Comparison of ENCODE assay signal across 20 mouse cellular contexts in genomic region chr2:38682209-38682608, GRCm38 (mm10). TPM values are rescaled to one million over a fixed set of nuclear protein-coding genes. Genes with fewer than 3 reads are reported as not detected.
A peak's percentile ranks its signal among the peaks of the same experiment; 100 is the strongest.
DNase-seq lines count a peak whose midpoint lies in the region; ATAC-seq and TF ChIP-seq lines count a peak whose summit lies in the region.
"Had no signal": no experiment of that assay in that cellular context is flagged by ENCODE, and none has a peak within 500 bp of the region (broad histone marks: within the 10 kb centered on the region; RNA-seq: fewer than 3 reads in every experiment).

No protein-coding gene starts in this region.

- CTCF ChIA-PET in Patski (lab: Charles Lee): interaction anchor here (1.1 kb wide), 2 partner anchors 36 to 57 kb away, joined by 3 to 4 read pairs; no protein-coding TSS in a partner anchor

- intact Hi-C loops in left cerebral cortex, adult 2 months (cut with DNase I): no loop called here

- DNase-seq in adrenal gland, postnatal 25 days: peak; percentile 0
- no peak for DNase-seq in adrenal gland, postnatal 10 days
- DNase-seq in 3134 (ENCODE audit: extremely low read depth, insufficient read length, low spot score) (peak; percentile 86), Patski (ENCODE audit: low read depth, low spot score) (peak; percentile 60)
- no peak for DNase-seq in midbrain, embryonic 14.5 days
- no peak for DNase-seq in left cerebral cortex, adult 2 months (ENCODE audit: extremely low spot score in 1 of 2, low spot score in 2 of 2)
- DNase-seq: adrenal gland, adult 2 months; adrenal gland, postnatal 14 days; B cell, adult 2 months; cerebellum, adult 11 months; cerebellum, adult 18-20 months; cerebellum, adult 8-10 months; cerebellum, adult 9-11 months; cerebellum, postnatal 25 days; forebrain, postnatal 0 days had no signal

- TF ChIP-seq CTCF in C2C12 (IDR thresholded peaks at IDR 0.05; ENCODE audit: control insufficient read depth, insufficient read depth, insufficient read length) (no peak), Patski (IDR thresholded peaks at IDR 0.05) (no peak)
- no peak for TF ChIP-seq CTCF in left cerebral cortex, adult 2 months (IDR thresholded peaks at IDR 0.05)

- no peak overlapping the region for H3ac ChIP-seq in C2C12 (ENCODE audit: control insufficient read depth, insufficient read length, low read depth)

- no peak overlapping the region for H3K27ac ChIP-seq in midbrain, embryonic 14.5 days (replicated peaks; ENCODE audit: low read depth, low read length)
- no peak overlapping the region for H3K27ac ChIP-seq in left cerebral cortex, adult 2 months
- H3K27ac ChIP-seq in midbrain, embryonic 15.5 days: no peak overlapping the region
- H3K27ac ChIP-seq: forebrain, embryonic 13.5 days; forebrain, embryonic 15.5 days had no signal

- POLR2A ChIA-PET in Patski (lab: Charles Lee): interaction anchor here (0.6 to 1.3 kb wide), 2 partner anchors 29 to 252 kb away, joined by 3 read pairs; no protein-coding TSS in a partner anchor

- in situ Hi-C loops in Patski (cut with MboI; ENCODE audit: low pct_unique_long_range_greater_than_20kb): no loop called here

- no peak overlapping the region for H3K9ac ChIP-seq in midbrain, embryonic 14.5 days (replicated peaks; ENCODE audit: low read length)
- no peak overlapping the region for H3K9ac ChIP-seq in midbrain, embryonic 15.5 days
- H3K9ac ChIP-seq: forebrain, embryonic 13.5 days; forebrain, embryonic 15.5 days; forebrain, postnatal 0 days had no signal

- ATAC-seq in Patski: peak; percentile 87
- no peak for ATAC-seq in midbrain, embryonic 14.5 days (ENCODE audit: low FRiP score, low TSS enrichment)
- ATAC-seq in midbrain, embryonic 15.5 days (replicated peaks): no peak
- ATAC-seq: forebrain, embryonic 13.5 days; forebrain, embryonic 15.5 days; forebrain, postnatal 0 days had no signal

- WGBS in midbrain, embryonic 14.5 days: 95% methylated on average over 5 of the region's 5 CpGs
- WGBS in midbrain, embryonic 15.5 days: 95% methylated on average over 5 of the region's 5 CpGs

- H3K79me2 ChIP-seq in C2C12 (ENCODE audit: control insufficient read depth, insufficient read depth): no peaks in the 10 kb centered on the region

- no peaks in the 10 kb centered on the region for H3K36me3 ChIP-seq in C2C12 (ENCODE audit: control insufficient read depth, insufficient read depth)
- H3K36me3 ChIP-seq in midbrain, embryonic 14.5 days (ENCODE audit: control insufficient read depth, insufficient read depth, low read length): no peaks in the 10 kb centered on the region
- no peaks in the 10 kb centered on the region for H3K36me3 ChIP-seq in midbrain, embryonic 15.5 days (replicated peaks)
- H3K36me3 ChIP-seq: forebrain, embryonic 15.5 days had no signal

- no peaks in the 10 kb centered on the region for H3K9me3 ChIP-seq in midbrain, embryonic 14.5 days (ENCODE audit: control insufficient read depth, low read length)
- no peaks in the 10 kb centered on the region for H3K9me3 ChIP-seq in midbrain, embryonic 15.5 days
- H3K9me3 ChIP-seq: forebrain, embryonic 13.5 days; forebrain, embryonic 15.5 days had no signal

- no peak overlapping the region for H3K4me3 ChIP-seq in C2C12 (ENCODE audit: insufficient read depth, poor library complexity, severe bottlenecking)
- no peak overlapping the region for H3K4me3 ChIP-seq in midbrain, embryonic 14.5 days (replicated peaks; ENCODE audit: low read depth, low read length)
- H3K4me3 ChIP-seq in left cerebral cortex, adult 2 months: no peak overlapping the region
- no peak overlapping the region for H3K4me3 ChIP-seq in midbrain, embryonic 15.5 days
- H3K4me3 ChIP-seq: forebrain, embryonic 13.5 days; forebrain, embryonic 15.5 days had no signal

- H3K27me3 ChIP-seq in C2C12 (ENCODE audit: control insufficient read depth, insufficient read depth, insufficient read length) (no peaks in the 10 kb centered on the region), Patski (no peaks in the 10 kb centered on the region)
- H3K27me3 ChIP-seq in midbrain, embryonic 14.5 days (ENCODE audit: control insufficient read depth, insufficient read depth, low read length): no peaks in the 10 kb centered on the region
- no peaks in the 10 kb centered on the region for H3K27me3 ChIP-seq in midbrain, embryonic 15.5 days (replicated peaks)
- H3K27me3 ChIP-seq: forebrain, embryonic 15.5 days had no signal

- H3K4me1 ChIP-seq in midbrain, embryonic 14.5 days (ENCODE audit: control insufficient read depth, insufficient read depth, low read length): no peaks in the 10 kb centered on the region
- H3K4me1 ChIP-seq in midbrain, embryonic 15.5 days: no peaks in the 10 kb centered on the region
- H3K4me1 ChIP-seq: forebrain, embryonic 15.5 days had no signal

- H3K4me2 ChIP-seq in midbrain, embryonic 14.5 days (ENCODE audit: low read length): no peak overlapping the region
- H3K4me2 ChIP-seq in midbrain, embryonic 15.5 days: no peak overlapping the region
- H3K4me2 ChIP-seq: forebrain, embryonic 13.5 days; forebrain, embryonic 15.5 days had no signal

- H3K79me3 ChIP-seq in C2C12 (ENCODE audit: low read depth): no peaks in the 10 kb centered on the region

TF ChIP-seq in C2C12, 6 proteins besides CTCF, POLR2A, EP300 and RAD21:
- TF ChIP-seq USF1 (IDR thresholded peaks at IDR 0.05; ENCODE audit: low read depth) (no peak), MAX (IDR thresholded peaks at IDR 0.05) (peak; percentile 46)

RNA-seq across cellular contexts. Expression of gene Nr5a1, which starts 32.1 kb away (rescaled TPM):
- 642 and 788 TPM in 2 replicates for total RNA-seq in adrenal gland, postnatal 25 days (2021)
- 100 to 1,000 TPM; 221 to 331 TPM for total RNA-seq in adrenal gland, postnatal 10 days (2021)
- 0.01 TPM for polyA plus RNA-seq in C2C12 (2012; fragmentation: generic; extraction: Trizol)
- not detected for polyA plus RNA-seq in Patski (2021)
- polyA plus RNA-seq in midbrain, embryonic 14.5 days (2014; fragmentation: Nextera tagmentation; extraction: Ambion mirVana): 0.07 TPM in 1 of 2 replicates, not detected in the other
- under 1 TPM in 1 of 2 experiments, not detected in 1; 0.16 TPM for total RNA-seq in left cerebral cortex, adult 2 months (2021)
- 0.58 and 1.0 TPM in 2 replicates for polyA plus RNA-seq in midbrain, embryonic 15.5 days (2015; fragmentation: Nextera tagmentation; extraction: Ambion mirVana)
- total RNA-seq: MEL had no signal

RNA-seq across cellular contexts. Expression of gene Psmb7, which starts 38.3 kb away (rescaled TPM):
- 284 and 333 TPM in 2 replicates for total RNA-seq in adrenal gland, postnatal 25 days (2021)
- total RNA-seq in adrenal gland, postnatal 10 days (2021): 100 to 1,000 TPM; 274 to 276 TPM
- polyA plus RNA-seq in C2C12 (2012; fragmentation: generic; extraction: Trizol): 377 TPM
- 269 TPM for polyA plus RNA-seq in Patski (2021)
- 282 and 322 TPM in 2 replicates for polyA plus RNA-seq in midbrain, embryonic 14.5 days (2014; fragmentation: Nextera tagmentation; extraction: Ambion mirVana)
- total RNA-seq in left cerebral cortex, adult 2 months (2021): 100 to 1,000 TPM; 168 to 203 TPM
- polyA plus RNA-seq in midbrain, embryonic 15.5 days (2015; fragmentation: Nextera tagmentation; extraction: Ambion mirVana): 260 and 270 TPM in 2 replicates

Comparison
In these comparisons a context has a peak if more than half of its experiments do, and no peak if none do; other contexts are left out.
1. DNase-seq: peak in adrenal gland, postnatal 25 days (single experiment), 3134 (single experiment) and Patski (single experiment); none in adrenal gland, postnatal 10 days (single experiment), midbrain, embryonic 14.5 days (single experiment) and left cerebral cortex, adult 2 months (0 of 2).